Mouse (Mus musculus): ENCODE data around the gene Glp2r. TPM values are rescaled to one million over a fixed set of nuclear protein-coding genes. Genes with fewer than 3 reads are reported as not detected.

Gene Glp2r
- not detected in 4 replicates for total RNA-seq (2023)

DNA sequence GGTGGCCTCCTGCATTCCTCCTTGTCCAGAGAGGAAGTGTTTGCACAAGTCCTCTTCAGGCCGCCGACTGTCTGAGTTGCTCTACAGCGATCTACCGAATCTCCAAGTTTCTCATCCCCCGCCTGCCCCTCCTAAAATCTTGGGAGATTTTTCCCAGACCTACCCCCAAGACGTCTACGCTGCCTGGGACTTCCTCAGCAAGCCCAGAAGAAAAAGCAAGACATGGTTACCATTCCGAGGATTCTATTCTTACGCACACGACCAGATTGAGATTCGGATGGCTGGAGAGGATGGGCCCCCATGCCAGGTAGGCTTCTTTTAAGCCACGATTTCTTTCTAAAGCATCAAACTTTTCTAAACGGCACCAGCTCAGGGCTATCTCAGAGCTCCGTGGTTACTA, at the start of gene Glp2r:
Glp2r (minus strand) TSS at position 101 of the 400 bp plus-strand sequence.

DNA sequence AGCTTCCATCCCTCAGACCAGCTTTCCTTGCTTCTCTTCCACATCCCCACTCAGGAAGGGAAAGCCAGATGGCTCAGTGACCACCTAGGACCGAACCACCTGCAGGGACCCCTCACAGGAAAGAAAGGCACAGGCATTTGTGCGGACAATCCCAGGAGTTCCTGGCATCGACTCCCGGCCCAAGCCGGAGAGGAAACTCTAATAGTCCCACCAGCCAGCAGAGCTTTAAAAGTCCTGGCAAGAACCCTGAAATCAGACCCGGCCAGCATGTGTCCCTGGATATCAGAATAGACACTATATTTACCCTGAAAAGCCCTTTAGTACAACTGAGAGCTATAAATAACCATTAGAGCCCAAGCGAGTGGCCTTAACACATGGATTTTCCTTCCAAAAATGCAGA, 27.0 kb upstream of the Glp2r start, which contains the start of gene Dhrs7c:
Dhrs7c (plus strand) TSS at position 257 of the 400 bp plus-strand sequence.

DNA sequence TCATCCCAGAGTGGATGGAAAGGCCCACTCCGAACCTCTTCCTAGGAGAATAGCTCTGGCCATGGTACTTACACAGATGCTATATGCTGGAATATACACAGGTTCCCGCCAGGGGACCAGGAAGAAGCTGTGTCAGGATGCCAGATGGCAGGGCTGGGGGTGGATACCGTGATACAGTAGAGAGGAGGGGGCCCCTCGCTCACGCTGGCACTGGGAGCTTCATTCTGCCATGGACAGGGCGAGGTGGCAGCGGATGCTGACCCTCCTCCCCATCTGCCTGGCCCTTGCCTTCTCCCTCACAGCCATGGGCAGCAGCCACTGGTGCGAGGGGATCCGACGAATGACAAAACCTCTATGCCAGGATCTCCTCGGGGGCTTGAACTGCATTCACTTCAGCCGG, 3.4 kb upstream of the Glp2r start, which contains the start of gene Gsg1l2:
Gsg1l2 (plus strand) TSS at position 230 of the 400 bp plus-strand sequence.

DNA sequence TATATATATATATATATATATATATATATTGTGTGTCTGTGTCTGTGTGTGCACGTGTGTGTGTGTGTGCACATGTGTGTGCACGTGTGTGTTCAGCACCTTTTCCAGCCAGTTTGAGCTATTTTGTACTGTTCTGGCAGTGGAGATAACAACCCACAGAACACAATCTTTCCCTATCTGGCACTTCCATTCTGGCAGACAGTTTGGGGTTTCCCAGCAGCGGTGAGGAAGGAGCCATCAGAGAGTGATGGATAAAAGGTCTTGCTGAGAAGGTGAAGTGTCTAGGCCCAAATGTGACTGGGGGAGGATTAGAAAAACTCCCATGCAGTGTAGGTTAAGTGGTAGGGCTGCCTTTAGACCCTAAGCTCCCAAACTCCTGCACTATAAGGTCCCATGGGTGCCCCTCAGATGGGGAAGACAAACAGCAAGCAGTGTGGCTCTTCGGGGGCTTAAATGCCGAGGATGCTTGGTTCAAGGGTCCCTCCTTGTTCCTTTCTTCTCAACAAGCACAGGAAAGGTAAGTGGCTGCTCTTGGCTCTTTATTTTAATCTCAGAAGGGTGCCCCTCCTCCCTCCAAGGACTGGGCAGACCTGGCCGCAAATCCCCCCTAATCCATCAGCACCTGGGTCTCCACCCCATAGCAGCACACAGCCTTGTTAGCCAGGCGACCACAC, 76.1 kb downstream of the Glp2r start, which contains the start of gene Rcvrn:
Rcvrn (plus strand) TSS at position 624 of the 674 bp plus-strand sequence.

Other genes with a start within 250 kb of the Glp2r start
- gene Rcvrn, start 75.8 kb downstream of the Glp2r start, total RNA-seq (2023), result not detected in 4 replicates
- not detected in 4 replicates for gene Gsg1l2, start 3.5 kb upstream of the Glp2r start, total RNA-seq (2023)
- not detected in 4 replicates for gene Dhrs7c, start 27.0 kb upstream of the Glp2r start, total RNA-seq (2023)
- gene Usp43, start 151.0 kb upstream of the Glp2r start, total RNA-seq (2023), result 0.24 TPM in 1 of 4 replicates, not detected in the others
- gene Cfap52, start 194.5 kb upstream of the Glp2r start, total RNA-seq (2023), result not detected in 4 replicates
- 31.2 to 35.5 TPM (median 33.8 TPM) in 4 replicates for gene Stx8, start 195.0 kb upstream of the Glp2r start, total RNA-seq (2023)

All from B cell, adult 62 days (primary cell).